Mouse (Mus musculus): ENCODE results near the gene Nt5c3b. TPM values are rescaled to one million over a fixed set of nuclear protein-coding genes. Genes with fewer than 3 reads are reported as not detected.

The Nt5c3b gene
- total RNA-seq (2021), result 10 to 100 TPM; 13.2 to 13.3 TPM
- long read RNA-seq, experiment 1, transcript Nt5c3b-201 (9 exons, 1,399 nt), result major isoform, 9 of 11 reads
- long read RNA-seq, experiment 1, partial matches to known transcripts, result 1 of 11 reads
- long read RNA-seq, experiment 1, other reads (novel, unspliced or antisense), result 0 of 11 reads
- long read RNA-seq, experiment 2, transcript Nt5c3b-201 (9 exons, 1,399 nt), result major isoform, 11 of 12 reads
- long read RNA-seq, experiment 2, partial matches to known transcripts, result 1 of 12 reads
- long read RNA-seq, experiment 2, other reads (novel, unspliced or antisense), result 0 of 12 reads

DNA sequence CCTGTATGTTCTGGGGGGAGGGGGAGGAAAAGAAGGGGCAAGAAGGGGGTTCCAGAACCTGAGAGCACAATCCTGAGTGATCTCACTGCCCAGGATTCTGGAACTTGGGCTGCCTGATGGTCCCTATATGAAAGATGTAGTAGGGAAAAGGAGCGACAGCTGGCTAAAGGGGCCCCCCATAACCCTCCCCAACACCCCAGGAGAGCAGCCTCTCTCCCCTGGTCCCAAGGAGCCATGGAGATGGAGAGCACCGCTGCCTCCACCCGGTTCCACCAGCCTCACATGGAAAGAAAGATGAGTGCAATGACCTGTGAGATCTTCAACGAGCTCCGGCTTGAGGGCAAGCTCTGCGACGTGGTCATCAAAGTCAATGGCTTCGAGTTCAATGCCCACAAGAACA lies at the start of gene Nt5c3b, which contains the start of gene Klhl10:
Gene Nt5c3b, minus strand, starts transcription at position 12 of the 400 bp plus-strand sequence.
Gene Klhl10, plus strand, starts transcription at position 121 of the 400 bp plus-strand sequence.
- no peak for DNase-seq
- intact Hi-C loops (cut with DNase I; ENCODE audit: low total_unique reads), result no loop called here

DNA sequence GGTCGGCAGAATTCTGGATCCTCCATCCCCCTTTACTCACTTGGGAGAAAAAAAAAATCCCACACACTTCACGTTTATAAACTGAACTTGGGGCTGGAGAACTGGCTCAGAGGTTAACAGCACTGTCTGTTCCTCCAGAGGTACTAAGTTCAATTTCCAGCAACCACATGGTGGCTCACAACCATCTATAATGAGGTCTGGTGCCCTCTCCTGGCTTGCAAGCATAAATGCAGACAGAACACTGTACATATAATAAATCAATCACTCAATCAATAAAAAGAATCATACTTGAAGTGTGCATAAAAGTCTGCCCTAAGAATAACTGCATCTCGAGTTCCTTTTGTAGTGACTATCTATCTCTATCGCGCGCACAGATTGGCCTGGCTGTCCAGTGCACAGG lies 49.3 kb upstream of the Nt5c3b start:
- intact Hi-C loops (cut with DNase I; ENCODE audit: low total_unique reads), result no loop called here
- no peak for DNase-seq

DNA sequence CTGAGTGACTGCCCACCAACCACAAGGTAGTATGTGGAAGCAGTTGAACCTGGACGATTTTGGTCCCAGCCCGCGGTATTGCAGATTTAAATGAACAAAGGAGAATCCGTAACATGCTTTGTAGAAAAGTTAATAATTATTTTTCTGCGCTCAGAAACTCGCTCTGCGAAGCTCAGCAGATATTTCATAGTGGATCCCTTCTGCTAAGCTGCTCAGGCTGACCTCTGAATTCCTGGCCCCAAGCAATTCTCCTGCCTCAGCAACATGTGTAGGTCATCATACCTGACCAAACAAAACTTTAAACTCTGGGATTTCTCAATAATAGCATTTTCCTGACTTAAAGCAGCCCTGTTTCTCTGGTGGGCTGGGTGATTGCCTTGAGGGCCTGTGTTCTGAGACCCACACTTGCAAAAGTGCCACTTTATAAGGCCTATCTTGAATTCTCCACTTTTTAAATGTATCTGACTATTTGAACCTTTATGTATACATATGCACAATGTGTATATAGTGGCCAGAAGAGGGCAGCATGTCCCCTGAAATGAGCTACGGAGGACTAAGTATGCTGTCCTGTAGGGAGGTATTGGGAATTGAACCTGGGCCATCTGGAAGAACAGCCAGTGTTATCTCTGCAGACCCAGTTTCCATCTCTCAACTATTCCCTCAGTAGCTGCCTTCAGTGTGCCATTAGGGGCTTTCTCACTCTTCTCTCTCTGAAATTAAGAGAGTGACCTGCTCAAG lies 44.4 kb upstream of the Nt5c3b start:
- no peak for DNase-seq
- intact Hi-C loops (cut with DNase I; ENCODE audit: low total_unique reads), result loop anchor here (5.0 kb wide), 1 partner anchor 71 kb away; no protein-coding TSS in a partner anchor

DNA sequence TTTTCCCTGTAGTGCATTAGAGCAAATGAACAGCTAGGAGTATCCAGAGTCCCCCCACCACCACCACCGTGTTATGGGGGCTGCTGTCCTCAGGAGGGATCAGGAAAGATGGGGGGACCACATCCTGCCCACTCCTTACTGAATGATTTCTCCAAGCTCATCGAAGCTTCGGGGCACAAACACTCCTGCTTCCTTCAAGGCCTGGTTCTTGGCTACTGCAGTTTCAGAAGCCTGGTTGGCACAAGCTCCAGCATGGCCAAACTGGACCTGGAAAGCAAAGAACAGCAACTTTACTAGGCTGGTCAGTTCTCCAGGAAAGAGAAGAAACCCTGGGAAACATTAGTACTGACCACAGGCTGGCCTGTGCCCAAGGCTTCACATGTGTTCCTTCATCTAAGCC lies 42.9 kb upstream of the Nt5c3b start:
- intact Hi-C loops (cut with DNase I; ENCODE audit: low total_unique reads), result no loop called here
- no peak for DNase-seq

DNA sequence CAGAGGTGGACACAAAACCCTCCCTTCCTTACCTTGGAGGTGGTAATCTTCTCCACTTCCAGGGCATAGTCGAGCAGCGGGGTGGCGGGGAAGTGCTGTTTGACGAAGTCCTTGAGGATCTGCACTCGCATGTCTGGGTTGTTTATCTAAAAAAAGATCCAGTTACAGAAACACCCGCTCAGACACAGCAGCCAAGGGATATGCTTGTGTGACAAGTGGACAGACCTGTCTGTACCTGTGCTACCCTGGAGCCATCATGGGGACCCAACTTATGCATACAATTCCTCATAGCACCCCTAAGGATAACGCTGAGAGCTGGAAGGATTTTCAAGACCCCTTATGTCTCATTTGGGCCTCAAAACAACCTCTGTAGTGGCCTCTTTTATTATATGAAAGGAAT lies 37.5 kb upstream of the Nt5c3b start:
- intact Hi-C loops (cut with DNase I; ENCODE audit: low total_unique reads), result no loop called here
- no peak for DNase-seq

DNA sequence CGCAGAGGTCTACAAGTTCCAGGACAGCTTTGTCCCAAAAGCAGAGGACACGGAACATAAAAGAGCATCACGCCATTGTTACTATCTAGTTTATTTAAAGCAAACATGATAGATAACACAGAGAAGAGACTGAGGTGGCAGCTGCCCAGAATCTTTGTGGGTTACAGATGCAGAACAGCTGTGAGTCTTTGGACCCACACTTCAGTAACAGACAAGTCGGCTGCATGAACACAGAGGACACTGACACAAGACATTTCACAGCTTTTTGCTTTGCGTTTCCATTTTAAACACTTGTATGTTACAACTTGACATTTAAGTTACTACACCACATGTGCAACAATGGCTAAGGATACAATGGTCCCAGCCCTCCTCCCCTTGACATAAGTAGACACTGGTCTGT lies 34.7 kb upstream of the Nt5c3b start:
- intact Hi-C loops (cut with DNase I; ENCODE audit: low total_unique reads), result no loop called here
- no peak for DNase-seq

DNA sequence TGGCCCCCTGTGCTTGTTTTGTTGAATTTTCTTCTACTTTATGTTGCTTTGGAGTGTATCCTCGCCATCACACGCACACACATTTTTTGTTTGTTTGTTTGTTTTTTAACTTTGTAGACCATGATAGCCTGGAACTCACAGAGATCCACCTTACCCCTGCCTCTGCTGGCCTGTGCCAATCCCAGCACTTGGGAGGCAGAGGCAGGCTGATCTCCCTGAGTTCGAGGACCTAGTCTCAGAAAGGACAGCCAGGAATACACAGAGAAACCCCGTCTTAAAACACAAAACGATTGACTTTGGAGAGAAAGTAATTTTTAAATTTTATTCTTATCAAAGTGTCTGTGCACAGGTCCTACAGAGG lies 31.3 kb upstream of the Nt5c3b start:
- intact Hi-C loops (cut with DNase I; ENCODE audit: low total_unique reads), result loop anchor here (2.0 to 5.0 kb wide), 2 partner anchors 48 to 106 kb away; no protein-coding TSS in a partner anchor
- DNase-seq, result no peak

DNA sequence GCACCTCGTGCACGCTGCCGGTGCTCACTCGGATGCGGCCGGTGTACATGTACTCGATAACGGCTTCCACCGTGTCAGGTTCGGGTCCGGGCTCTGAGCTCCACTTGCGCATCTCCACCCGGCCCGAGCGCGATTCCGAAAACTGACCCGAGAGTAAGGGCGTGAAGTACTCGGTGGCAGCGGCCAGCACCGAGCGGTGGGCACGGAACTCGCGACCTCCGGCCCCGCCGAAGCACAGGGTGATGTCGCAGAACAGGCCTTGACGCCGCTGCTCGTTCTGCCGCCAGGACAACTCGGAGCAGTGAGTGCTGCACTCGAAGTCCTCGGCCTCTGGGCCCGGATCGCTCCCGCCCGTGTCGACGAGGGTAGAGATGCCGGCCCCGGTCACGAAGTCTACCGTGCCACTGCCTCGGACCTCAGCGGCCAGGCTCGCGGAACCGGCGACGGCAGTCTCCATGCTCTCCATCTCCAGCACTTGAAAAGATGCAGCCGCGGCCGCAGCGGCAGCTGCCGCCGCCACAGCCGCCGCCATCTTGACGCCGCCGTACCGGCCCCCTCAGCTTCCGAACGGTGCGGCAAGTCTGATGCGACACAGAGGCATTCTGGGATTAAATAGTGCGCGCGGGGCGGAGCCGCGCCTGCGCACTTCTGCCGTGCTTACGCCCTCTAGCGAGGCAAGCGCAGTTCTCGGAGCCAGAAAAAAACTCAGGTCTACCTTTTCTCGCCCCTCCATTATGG lies 30.8 kb upstream of the Nt5c3b start, which contains the start of gene Klhl11:
Gene Klhl11, minus strand, starts transcription at position 545 of the 738 bp plus-strand sequence.
- peak; percentile 90 for DNase-seq
- intact Hi-C loops (cut with DNase I; ENCODE audit: low total_unique reads), result loop anchor here (2.0 to 5.0 kb wide), 2 partner anchors 48 to 105 kb away; no protein-coding TSS in a partner anchor

DNA sequence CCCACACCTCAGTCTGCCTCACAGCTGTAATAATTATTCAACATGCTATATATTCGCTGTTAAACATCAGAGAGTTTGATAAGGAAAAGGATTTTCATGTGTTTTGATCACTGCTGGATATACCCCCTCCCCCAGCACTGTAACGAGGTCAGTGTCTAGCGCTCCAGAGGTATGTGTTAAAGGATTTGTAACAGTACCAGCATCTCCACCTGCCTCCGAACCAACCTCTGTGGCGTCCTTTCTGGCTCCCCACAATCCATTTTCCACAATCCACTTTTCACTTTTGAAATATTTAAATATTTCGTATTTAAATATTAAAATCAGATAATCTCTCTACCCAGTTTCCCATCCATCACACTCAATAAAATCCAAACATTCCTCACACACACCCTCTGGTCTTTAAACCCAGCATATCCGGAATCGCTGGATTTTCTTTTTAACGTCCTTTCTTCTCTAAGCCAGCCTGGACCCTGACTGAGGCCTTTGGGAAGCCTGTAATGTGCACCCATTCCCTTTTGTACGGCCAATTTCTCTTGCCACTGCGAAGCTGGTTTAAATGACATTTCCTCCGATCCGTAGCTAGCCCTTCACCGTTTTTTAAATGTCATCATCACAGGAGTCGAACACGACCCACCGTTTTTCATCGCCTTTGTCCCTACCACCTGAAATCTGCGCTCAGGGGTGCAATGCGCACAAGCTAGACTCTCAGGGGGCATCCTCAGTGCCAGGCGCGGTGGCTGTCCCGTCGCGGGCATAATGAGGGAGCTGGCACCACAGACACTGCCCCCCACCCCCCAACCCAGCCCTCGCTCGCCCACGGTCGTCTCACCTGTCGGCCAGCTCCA lies 30.0 kb upstream of the Nt5c3b start:
- intact Hi-C loops (cut with DNase I; ENCODE audit: low total_unique reads), result loop anchor here (2.0 to 5.0 kb wide), 2 partner anchors 47 to 104 kb away; no protein-coding TSS in a partner anchor
- DNase-seq, result no peak

DNA sequence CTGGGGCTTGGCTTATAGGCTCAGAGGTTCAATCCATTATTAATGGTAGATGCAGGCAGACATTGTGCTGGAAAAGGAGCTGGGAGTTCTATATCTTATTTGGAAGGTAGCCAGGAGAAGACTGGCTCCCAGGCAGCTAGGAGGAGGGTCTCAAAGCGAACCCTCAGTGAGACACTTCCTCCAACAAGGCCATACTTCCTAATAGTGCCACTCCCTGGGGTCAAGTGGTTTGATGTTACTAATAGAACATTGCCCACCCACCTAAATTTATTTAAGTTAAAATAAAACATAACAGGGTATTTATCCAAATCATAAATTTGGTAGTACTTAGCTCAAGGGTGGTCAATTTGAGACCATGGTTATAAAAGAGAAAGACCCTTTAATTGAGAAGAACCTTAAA lies 24.2 kb upstream of the Nt5c3b start:
- intact Hi-C loops (cut with DNase I; ENCODE audit: low total_unique reads), result no loop called here
- no peak for DNase-seq

DNA sequence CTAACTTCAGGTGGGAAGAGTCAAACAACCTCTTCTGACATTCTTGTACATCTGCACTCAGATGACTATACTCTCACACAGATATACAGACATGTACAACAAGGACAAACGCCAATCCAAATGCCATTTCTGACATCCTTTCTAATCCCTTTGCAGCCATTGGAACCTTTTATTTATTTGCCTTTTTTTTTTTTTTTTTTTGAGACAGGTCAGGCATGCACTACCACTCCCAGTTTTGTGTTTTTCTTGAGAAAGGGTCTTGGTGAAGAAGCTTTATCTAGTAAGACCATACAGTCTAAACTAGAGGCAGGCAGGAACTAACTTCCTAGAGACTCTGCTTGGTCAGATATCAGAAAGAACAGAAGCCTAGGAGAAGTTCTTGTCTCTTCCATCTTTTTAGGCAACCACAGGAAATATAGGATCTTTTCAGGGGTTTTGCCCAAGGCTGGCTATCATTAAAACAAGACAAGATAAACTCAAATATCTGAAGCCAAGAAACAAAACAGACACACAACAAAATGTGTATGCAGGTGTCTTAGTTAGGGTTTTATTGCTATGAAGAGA lies 23.7 kb upstream of the Nt5c3b start:
- no peak for DNase-seq
- intact Hi-C loops (cut with DNase I; ENCODE audit: low total_unique reads), result no loop called here

DNA sequence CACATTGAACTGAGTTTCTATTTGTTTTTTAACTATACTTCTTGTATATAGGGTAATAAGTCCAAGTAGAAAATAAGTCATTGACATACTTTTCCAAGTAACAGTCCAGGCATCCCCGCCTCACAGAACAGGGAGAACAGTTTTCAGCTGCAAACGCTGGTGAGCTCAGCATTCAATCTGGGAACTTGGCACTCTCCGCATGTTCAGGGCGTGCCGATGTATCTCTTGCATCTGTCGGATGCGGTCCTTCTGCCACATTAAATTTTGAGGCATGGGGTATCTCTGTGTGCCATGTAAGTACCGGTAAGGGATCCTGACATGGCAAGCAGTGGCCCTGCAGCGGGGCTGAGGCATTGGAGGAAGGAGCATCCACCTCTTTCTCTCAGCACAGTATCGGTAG lies 21.1 kb upstream of the Nt5c3b start:
- intact Hi-C loops (cut with DNase I; ENCODE audit: low total_unique reads), result no loop called here
- DNase-seq, result no peak

DNA sequence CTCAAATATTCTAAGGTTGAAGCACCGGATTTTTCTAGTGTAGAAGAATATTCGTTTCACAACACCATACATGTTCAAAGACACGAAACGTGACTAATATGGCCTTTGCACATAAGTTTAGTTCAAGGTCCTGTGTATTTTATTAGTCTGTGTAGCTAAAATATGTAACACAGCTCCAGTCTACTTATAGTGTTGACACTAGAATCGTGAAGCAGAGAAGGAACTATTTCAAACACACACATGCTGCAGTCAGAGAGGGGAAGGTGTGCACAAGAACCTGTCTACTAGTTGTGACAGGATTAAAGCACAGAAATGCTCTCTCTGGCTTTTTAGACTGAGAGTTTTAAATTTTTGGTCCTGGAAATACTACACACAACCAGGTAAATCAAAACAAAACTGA lies 16.1 kb upstream of the Nt5c3b start:
- intact Hi-C loops (cut with DNase I; ENCODE audit: low total_unique reads), result no loop called here
- DNase-seq, result no peak

DNA sequence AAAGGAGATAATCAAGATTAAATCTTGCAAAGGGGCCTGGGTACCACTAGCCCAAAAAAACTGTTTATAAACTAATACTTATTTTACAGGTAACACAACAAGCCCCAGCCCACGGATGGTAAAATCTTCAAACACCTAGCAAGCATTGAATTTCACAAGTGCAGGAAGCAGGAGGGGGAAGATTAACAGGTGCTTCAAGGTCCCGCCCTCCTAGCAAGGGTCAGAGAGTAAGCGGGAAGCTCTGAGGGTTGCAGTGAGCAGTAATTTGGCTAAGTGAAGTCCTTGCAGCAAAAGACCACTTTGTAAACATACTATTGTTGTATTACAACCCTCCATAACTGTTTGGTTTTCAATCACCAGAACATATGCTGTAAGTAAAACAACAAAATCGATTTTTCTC lies 15.6 kb upstream of the Nt5c3b start:
- intact Hi-C loops (cut with DNase I; ENCODE audit: low total_unique reads), result no loop called here
- no peak for DNase-seq

DNA sequence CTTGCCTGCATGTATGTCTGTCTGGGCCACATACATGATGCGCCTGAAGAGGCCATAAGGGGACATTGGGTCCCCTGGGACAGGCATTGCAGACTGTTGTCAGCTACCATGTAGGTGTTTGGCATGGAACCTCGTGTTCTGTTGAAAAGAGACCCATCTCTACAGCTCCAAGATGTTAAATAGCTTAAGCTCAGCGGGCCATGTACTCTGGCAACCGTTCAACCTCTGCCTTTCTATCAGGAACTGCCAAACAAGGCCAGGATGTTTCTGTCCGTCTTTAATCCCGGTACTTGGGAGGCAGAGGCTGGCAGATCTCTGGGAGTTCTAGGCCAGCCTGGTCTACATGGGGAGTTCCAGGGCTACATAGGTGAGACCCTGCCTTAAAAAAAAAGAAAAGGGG lies 1.0 kb upstream of the Nt5c3b start:
- intact Hi-C loops (cut with DNase I; ENCODE audit: low total_unique reads), result no loop called here
- DNase-seq, result no peak

DNA sequence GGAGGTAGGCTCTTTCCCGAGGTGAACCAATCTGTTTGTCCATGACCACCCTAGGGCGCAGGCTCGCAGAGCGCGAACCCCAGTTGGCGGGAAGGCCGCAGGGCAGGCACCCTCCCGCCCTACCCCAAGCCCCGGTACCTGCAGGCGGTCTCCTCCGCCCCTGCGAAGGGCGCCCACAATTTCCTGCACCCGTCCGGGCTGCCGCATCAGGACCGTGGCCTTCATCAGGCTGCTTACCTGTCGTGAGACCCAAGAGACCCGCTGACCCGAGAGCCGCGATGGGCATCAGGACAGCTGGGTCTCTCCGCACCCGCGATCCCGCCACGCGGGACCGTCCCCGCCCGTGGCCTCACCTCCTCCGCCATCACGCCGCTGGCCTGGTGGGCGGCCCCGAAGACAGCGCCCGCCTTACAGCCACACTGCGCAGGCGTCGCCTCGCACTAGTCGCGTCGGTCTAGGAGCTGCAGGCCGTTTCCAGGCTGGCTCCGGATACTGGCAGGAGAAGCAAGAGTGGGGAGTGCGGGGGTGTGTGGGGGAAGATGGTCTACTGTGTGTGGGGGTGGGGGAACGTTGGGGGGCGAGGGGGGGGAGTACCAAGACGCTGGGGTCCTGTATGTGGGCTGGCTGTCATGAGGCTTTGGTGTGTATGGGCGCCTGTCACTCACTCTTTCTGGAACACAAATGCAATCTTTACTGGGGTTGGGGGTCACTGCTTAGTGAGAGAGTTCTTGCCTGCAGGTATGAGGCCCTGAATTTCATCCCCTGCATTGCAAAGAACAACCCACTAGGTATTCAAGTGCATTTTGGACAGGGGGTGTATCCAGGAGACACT lies 701 bp downstream of the Nt5c3b start:
- intact Hi-C loops (cut with DNase I; ENCODE audit: low total_unique reads), result no loop called here
- peak; percentile 87 for DNase-seq

DNA sequence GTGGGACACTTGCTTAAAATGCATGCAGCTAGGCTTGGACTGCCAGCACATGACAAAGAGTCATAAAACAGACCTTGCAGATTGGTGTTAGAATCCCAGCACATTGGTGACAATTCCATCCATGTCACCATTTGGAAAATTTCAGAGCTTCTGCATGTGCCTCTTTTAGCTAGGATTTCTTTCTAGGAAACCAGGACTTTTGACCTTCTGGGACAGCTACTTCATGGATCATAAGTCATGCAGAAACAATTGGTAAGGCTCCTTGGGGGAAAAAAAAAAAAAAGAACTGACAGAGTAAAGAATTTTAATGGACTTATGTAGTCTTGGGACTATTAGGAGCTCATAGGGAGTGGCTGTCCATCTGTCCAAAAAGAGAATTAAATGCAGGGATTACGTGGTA lies 3.7 kb downstream of the Nt5c3b start:
- intact Hi-C loops (cut with DNase I; ENCODE audit: low total_unique reads), result no loop called here
- DNase-seq, result no peak

DNA sequence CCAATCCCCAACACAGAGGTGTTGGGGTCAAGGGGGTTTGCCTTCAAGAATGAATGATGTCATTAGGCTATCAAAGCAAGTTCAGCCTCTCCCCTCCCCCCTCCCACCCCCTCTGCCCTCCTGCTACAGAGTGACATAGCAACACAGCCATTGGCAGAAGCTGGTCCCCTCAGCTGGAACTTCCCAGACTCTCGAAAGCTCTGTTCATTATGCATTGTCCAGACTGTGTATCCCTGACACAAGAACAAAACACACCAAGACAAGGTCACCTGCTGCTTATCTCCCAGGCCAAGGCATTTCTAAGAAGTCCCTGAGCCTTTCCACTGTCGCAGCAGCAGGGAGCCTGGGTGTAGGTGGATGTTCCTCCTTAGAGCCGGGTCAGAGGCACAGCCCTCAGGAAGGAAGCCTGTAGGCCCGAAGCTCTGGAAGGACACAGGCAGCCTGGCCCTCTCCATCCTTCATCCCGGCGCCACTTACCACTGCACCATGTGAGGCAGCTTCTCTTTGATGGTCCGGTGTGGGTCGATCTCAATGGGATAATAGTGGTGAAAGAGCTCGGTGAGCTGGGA lies 5.8 kb downstream of the Nt5c3b start:
- no peak for DNase-seq
- intact Hi-C loops (cut with DNase I; ENCODE audit: low total_unique reads), result no loop called here
